Mouse (Mus musculus) forebrain, embryonic 15.5 days (tissue): Measurements from ENCODE around the gene 1110017D15Rik. TPM values are rescaled to one million over a fixed set of nuclear protein-coding genes. Genes with fewer than 3 reads are reported as not detected.

Experiments used
- ATAC-seq: fragments of 200-750 bp; cut with Nextera tagmentation; replicated peaks from 2 replicates; pipeline ENCODE4 v1.8.0; 2017; ENCODE audit warnings: mild to moderate bottlenecking, moderate TSS enrichment, moderate library complexity
- H3K27ac ChIP-seq: fragments of 300-500 bp; sonication (generic); replicated peaks from 2 replicates; pipeline ENCODE4 v1.5.1; 2015; ENCODE audit warnings: mild to moderate bottlenecking, inconsistent platforms
- H3K27me3 ChIP-seq: fragments of 300-500 bp; sonication (generic); 2 replicates; pipeline ENCODE4 v1.6.1; 2015; ENCODE audit warnings: inconsistent platforms
- H3K36me3 ChIP-seq: fragments of 300-500 bp; sonication (generic); 2 replicates; pipeline ENCODE4 v1.6.1; 2015; ENCODE audit warnings: mild to moderate bottlenecking, inconsistent platforms
- H3K4me1 ChIP-seq: fragments of 300-500 bp; sonication (generic); 2 replicates; pipeline ENCODE4 v1.6.1; 2015; ENCODE audit warnings: inconsistent platforms
- H3K4me2 ChIP-seq: fragments of 300-500 bp; sonication (generic); replicated peaks from 2 replicates; pipeline ENCODE4 v1.6.1; 2015; ENCODE audit warnings: mild to moderate bottlenecking, inconsistent platforms
- H3K4me3 ChIP-seq: fragments of 300-500 bp; sonication (generic); 2 replicates; pipeline ENCODE4 v1.5.1; 2015; ENCODE audit warnings: mild to moderate bottlenecking, inconsistent platforms
- H3K9ac ChIP-seq: fragments of 300-500 bp; sonication (generic); replicated peaks from 2 replicates; pipeline ENCODE4 v1.6.1; 2015; ENCODE audit warnings: mild to moderate bottlenecking, inconsistent platforms
- H3K9me3 ChIP-seq: fragments of 300-500 bp; sonication (generic); 2 replicates; pipeline ENCODE4 v1.6.1; 2016; ENCODE audit warnings: inconsistent platforms
- WGBS: fragments of 180-500 bp; shearing (Covaris S2); methylation state at CpG from one replicate; pipeline ENCODE4 v1.1.7; 2015; ENCODE audit warnings: mixed read lengths; 5-methylcytosine and 5-hydroxymethylcytosine counted together
- polyA plus RNA-seq: library from polyadenylated mRNA; unstranded; fragments of >200 nt; fragmentation: Nextera tagmentation; extraction: Ambion mirVana; gene quantifications from 2 replicates; pipeline ENCODE4 v1.2.1, GENCODE M21; 2015

Gene 1110017D15Rik
- polyA plus RNA-seq, 1 experiment from 2014 or later: 15.7 TPM

GRCm38 (mm10) chr4:41532420-41532819 lies 15.3 kb upstream of the 1110017D15Rik start:
- no peaks in the 10 kb centered on the region for H3K36me3 ChIP-seq
- H3K27me3 ChIP-seq: no peaks in the 10 kb centered on the region
- H3K27ac ChIP-seq: no peak overlapping the region
- no peak overlapping the region for H3K9ac ChIP-seq
- H3K4me2 ChIP-seq: no peak overlapping the region
- 35% methylated on average over 6 of the region's 6 CpGs for WGBS
- H3K4me1 ChIP-seq: peaks cover 16% of the 10 kb centered on the region
- no peak for ATAC-seq
- H3K4me3 ChIP-seq: no peak overlapping the region
- no peaks in the 10 kb centered on the region for H3K9me3 ChIP-seq

GRCm38 (mm10) chr4:41527996-41528395 lies 10.9 kb upstream of the 1110017D15Rik start:
- Histone ChIP-seq H3K4me2 (no peak overlapping the region), H3K36me3 (no peaks in the 10 kb centered on the region), H3K9ac (no peak overlapping the region), H3K4me3 (no peak overlapping the region), H3K27me3 (no peaks in the 10 kb centered on the region), H3K27ac (no peak overlapping the region), H3K9me3 (no peaks in the 10 kb centered on the region), H3K4me1 (peaks cover 29% of the 10 kb centered on the region)
- WGBS: 8% methylated on average over 8 of the region's 8 CpGs
- ATAC-seq: no peak

- Histone ChIP-seq H3K9ac (0 out of 2 replicates have a peak overlapping the region, but pooled peaks have one; percentile 16), H3K4me1 (peaks cover 33% of the 10 kb centered on the region), H3K9me3 (no peaks in the 10 kb centered on the region), H3K4me3 (no peak overlapping the region), H3K27ac (0 out of 2 replicates have a peak overlapping the region, but pooled peaks have one; percentile 2), H3K27me3 (no peaks in the 10 kb centered on the region), H3K36me3 (no peaks in the 10 kb centered on the region), H3K4me2 (no peak overlapping the region)
- WGBS: 12% methylated on average over 13 of the region's 13 CpGs
- no peak for ATAC-seq
These were observed 9.9 kb upstream of the 1110017D15Rik start for GRCm38 (mm10) chr4:41527076-41527475.

DNA sequence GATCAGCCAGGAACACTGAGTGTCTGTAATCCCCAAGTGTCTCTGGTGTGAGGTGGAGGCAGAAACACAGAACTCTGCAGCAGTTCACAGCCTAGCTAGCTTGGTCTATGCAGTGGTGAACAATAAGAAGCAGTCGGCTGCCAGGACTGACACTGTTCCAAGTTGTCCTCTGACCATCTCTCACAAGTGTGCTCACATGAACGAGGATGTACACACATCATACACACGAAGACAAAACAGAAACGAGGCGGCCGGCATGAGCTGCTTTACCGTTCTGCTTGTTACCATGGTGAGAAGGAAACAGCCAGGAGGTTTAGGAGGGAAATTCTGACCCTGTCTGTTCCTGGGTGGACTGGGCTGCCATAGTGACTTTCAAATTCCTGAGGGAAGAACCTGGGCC lies 9.4 kb upstream of the 1110017D15Rik start:
- H3K9me3 ChIP-seq: no peaks in the 10 kb centered on the region
- no peaks in the 10 kb centered on the region for H3K27me3 ChIP-seq
- no peak overlapping the region for H3K4me2 ChIP-seq
- 19% methylated on average over 7 of the region's 7 CpGs for WGBS
- 0 out of 2 replicates have a peak overlapping the region, but pooled peaks have one; percentile 16 for H3K9ac ChIP-seq
- H3K4me1 ChIP-seq: peaks cover 35% of the 10 kb centered on the region
- H3K36me3 ChIP-seq: no peaks in the 10 kb centered on the region
- no peak; the same call in 1 of the 2 replicates for ATAC-seq
- H3K4me3 ChIP-seq: no peak overlapping the region
- no peak overlapping the region for H3K27ac ChIP-seq

DNA sequence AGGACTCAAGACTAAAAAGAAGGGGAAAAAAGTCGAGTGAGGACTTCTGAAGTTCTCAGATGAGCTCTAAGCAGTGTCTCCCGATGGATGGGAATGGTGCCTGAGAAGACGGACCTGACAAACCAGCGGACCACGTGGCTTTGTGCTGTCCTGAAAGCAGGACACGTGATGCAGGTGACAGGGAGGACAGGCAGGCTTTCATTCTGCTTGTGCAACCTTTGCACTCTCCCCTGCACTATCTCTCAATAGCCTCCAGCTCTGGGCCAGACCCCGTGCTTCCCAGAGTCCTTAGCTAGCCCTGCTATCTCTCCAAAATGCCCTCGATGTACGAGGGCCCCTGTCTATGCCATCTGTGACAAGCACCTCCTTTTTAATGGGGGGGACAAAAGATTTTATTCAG lies 7.7 kb upstream of the 1110017D15Rik start:
- Histone ChIP-seq H3K4me1 (peaks cover 35% of the 10 kb centered on the region), H3K4me2 (no peak overlapping the region), H3K27ac (no peak overlapping the region), H3K9me3 (no peaks in the 10 kb centered on the region), H3K9ac (no peak overlapping the region), H3K4me3 (no peak overlapping the region), H3K36me3 (no peaks in the 10 kb centered on the region), H3K27me3 (no peaks in the 10 kb centered on the region)
- 75% methylated on average over 9 of the region's 9 CpGs for WGBS
- ATAC-seq: no peak

GRCm38 (mm10) chr4:41523839-41524238 lies 6.7 kb upstream of the 1110017D15Rik start:
- Histone ChIP-seq H3K4me2 (no peak overlapping the region), H3K4me3 (no peak overlapping the region), H3K27ac (no peak overlapping the region), H3K27me3 (no peaks in the 10 kb centered on the region), H3K36me3 (no peaks in the 10 kb centered on the region), H3K4me1 (peaks cover 31% of the 10 kb centered on the region), H3K9ac (no peak overlapping the region), H3K9me3 (no peaks in the 10 kb centered on the region)
- 85% methylated on average over 7 of the region's 7 CpGs for WGBS
- no peak for ATAC-seq

- Histone ChIP-seq H3K4me2 (no peak overlapping the region), H3K36me3 (no peaks in the 10 kb centered on the region), H3K9me3 (no peaks in the 10 kb centered on the region), H3K27ac (no peak overlapping the region), H3K9ac (no peak overlapping the region), H3K4me3 (no peak overlapping the region), H3K4me1 (peaks cover 22% of the 10 kb centered on the region), H3K27me3 (no peaks in the 10 kb centered on the region)
- WGBS: 50% methylated on average over 5 of the region's 5 CpGs
- ATAC-seq: no peak
These were observed 5.7 kb upstream of the 1110017D15Rik start for GRCm38 (mm10) chr4:41522788-41523187.

GRCm38 (mm10) chr4:41522136-41522535 lies 5.0 kb upstream of the 1110017D15Rik start:
- Histone ChIP-seq H3K4me1 (peaks cover 16% of the 10 kb centered on the region), H3K36me3 (no peaks in the 10 kb centered on the region), H3K9ac (no peak overlapping the region), H3K4me2 (no peak overlapping the region), H3K9me3 (no peaks in the 10 kb centered on the region), H3K27ac (no peak overlapping the region), H3K27me3 (no peaks in the 10 kb centered on the region), H3K4me3 (no peak overlapping the region)
- ATAC-seq: no peak
- 35% methylated on average over 6 of the region's 6 CpGs for WGBS

DNA sequence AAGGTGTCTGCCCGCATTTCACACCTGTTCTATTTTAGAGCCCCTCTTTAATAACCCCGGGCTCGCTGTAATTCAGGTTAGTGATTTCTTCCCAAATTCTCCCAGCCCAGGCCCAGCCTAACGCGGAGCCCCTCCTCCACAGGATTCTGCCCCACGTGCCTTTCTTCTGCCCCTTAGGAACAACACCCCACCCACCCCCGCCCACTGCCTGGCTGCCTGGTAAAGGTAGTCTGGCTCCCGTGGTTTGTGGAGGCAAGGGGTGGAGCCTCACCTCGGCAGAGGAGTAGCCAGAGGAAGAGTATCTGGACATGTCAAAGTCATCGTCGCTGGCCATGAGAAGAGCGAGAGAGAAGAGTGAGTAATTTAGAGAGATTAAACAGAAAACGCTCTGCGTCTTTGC lies 3.5 kb upstream of the 1110017D15Rik start:
- no peak for ATAC-seq
- no peak overlapping the region for H3K4me2 ChIP-seq
- 49% methylated on average over 14 of the region's 14 CpGs for WGBS

GRCm38 (mm10) chr4:41519195-41519594 lies 2.1 kb upstream of the 1110017D15Rik start:
- no peak for ATAC-seq
- Histone ChIP-seq H3K27ac (no peak overlapping the region), H3K27me3 (no peaks in the 10 kb centered on the region), H3K36me3 (no peaks in the 10 kb centered on the region), H3K4me3 (no peak overlapping the region), H3K9me3 (no peaks in the 10 kb centered on the region), H3K4me2 (no peak overlapping the region), H3K9ac (no peak overlapping the region), H3K4me1 (peaks cover 6% of the 10 kb centered on the region; the same call in 1 of the 2 replicates)
- WGBS: 96% methylated on average over 5 of the region's 5 CpGs

More for the DNA sequence above, 3.5 kb upstream of the 1110017D15Rik start:
- Histone ChIP-seq H3K27me3 (no peaks in the 10 kb centered on the region), H3K27ac (no peak overlapping the region), H3K4me1 (peaks cover 6% of the 10 kb centered on the region; the same call in 1 of the 2 replicates), H3K4me3 (no peak overlapping the region), H3K36me3 (no peaks in the 10 kb centered on the region), H3K9me3 (no peaks in the 10 kb centered on the region), H3K9ac (no peak overlapping the region)

- Histone ChIP-seq H3K27me3 (no peaks in the 10 kb centered on the region), H3K9me3 (no peaks in the 10 kb centered on the region), H3K4me2 (no peak overlapping the region), H3K4me3 (no peak overlapping the region), H3K36me3 (no peaks in the 10 kb centered on the region), H3K9ac (no peak overlapping the region), H3K27ac (no peak overlapping the region), H3K4me1 (peaks cover 8% of the 10 kb centered on the region)
- no peak for ATAC-seq
- WGBS: 77% methylated on average over 7 of the region's 7 CpGs
These were observed 1.2 kb upstream of the 1110017D15Rik start for GRCm38 (mm10) chr4:41518349-41518748.

- H3K4me3 ChIP-seq: no peak overlapping the region
- H3K36me3 ChIP-seq: no peaks in the 10 kb centered on the region
- H3K4me1 ChIP-seq: peaks cover 6% of the 10 kb centered on the region
- ATAC-seq: no peak
- H3K9ac ChIP-seq: no peak overlapping the region
- 26% methylated on average over 8 of the region's 8 CpGs for WGBS
- H3K27me3 ChIP-seq: no peaks in the 10 kb centered on the region
- no peak overlapping the region for H3K4me2 ChIP-seq
- H3K27ac ChIP-seq: 0 out of 2 replicates have a peak overlapping the region, but pooled peaks have one; percentile 31
- H3K9me3 ChIP-seq: no peaks in the 10 kb centered on the region
These were observed 3.4 kb downstream of the 1110017D15Rik start for GRCm38 (mm10) chr4:41513714-41514113.

DNA sequence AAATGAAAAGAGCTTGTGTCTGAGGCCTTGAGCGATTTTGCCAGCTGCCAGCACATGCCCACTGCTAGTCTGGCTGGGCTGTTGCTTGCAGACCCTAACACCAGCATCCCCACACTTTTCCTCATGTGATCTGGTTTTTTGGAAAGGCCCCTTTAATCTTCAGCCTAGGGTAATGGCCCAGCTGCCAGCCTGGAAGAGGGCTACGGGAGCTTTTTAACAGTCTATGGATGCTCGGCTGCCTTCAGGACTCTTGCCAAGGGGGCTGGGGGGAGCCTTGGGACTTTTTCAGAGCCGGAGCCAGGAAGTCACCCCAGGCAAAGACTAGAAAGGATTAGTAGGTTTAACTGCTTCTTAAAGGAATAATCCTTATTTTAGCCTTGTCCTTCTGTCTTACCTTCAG lies 3.8 kb downstream of the 1110017D15Rik start:
- peaks cover 6% of the 10 kb centered on the region for H3K4me1 ChIP-seq
- no peaks in the 10 kb centered on the region for H3K36me3 ChIP-seq
- 0 out of 2 replicates have a peak overlapping the region, but pooled peaks have one; percentile 31 for H3K27ac ChIP-seq
- ATAC-seq: peak; percentile 55; the same call in 1 of the 2 replicates
- H3K9me3 ChIP-seq: no peaks in the 10 kb centered on the region
- H3K4me2 ChIP-seq: no peak overlapping the region
- H3K4me3 ChIP-seq: no peak overlapping the region
- H3K27me3 ChIP-seq: no peaks in the 10 kb centered on the region
- WGBS: 14% methylated on average over 4 of the region's 4 CpGs
- no peak overlapping the region for H3K9ac ChIP-seq
